Mouse (Mus musculus) left cerebral cortex, postnatal 10 days (tissue): ENCODE measurements at regions not wholly inside any gene's neighbourhood (a gene's known extent, or its start where the extent isn't known, plus 50 kb on each side); places are given as distances from the start of the nearest gene placed in this dataset.

Experiments
- DNase-seq, 2 experiments: peaks; one replicate each; pipeline ENCODE4 v3.0.0; 2021 to 2022; ENCODE audit warnings: low spot score in 2 of 2, mixed read lengths in 1 of 2; ENCODE audit errors: extremely low spot score in 1 of 2
- intact Hi-C: fragments of 180-260 bp; cut with DNase I; formaldehyde crosslinking; loops from one replicate; pipeline ENCODE4 v1.15.1; 2025

DNA sequence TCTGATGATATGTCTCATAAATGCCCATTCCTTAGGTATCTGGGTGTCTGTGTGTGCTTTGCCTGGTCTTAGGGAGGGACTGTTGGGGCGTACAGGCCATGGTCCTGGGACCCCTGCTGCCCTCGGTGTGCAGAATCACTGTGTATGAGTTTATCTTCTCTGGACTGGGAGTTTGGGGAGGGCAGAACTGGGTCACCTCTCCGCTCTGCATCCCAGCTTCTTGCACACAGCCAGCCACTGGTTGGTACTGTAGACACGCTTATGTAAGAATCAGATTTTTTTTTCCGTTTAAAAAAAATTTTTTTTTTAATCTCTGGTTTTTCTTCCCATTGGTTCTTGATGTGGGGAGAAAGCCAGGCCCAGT lies 140.8 kb upstream of the Ubr2 start:
- DNase-seq = no peak
- intact Hi-C loops = loop anchor here (5.0 kb wide), 1 partner anchor 61 kb away; no protein-coding TSS in a partner anchor

DNA sequence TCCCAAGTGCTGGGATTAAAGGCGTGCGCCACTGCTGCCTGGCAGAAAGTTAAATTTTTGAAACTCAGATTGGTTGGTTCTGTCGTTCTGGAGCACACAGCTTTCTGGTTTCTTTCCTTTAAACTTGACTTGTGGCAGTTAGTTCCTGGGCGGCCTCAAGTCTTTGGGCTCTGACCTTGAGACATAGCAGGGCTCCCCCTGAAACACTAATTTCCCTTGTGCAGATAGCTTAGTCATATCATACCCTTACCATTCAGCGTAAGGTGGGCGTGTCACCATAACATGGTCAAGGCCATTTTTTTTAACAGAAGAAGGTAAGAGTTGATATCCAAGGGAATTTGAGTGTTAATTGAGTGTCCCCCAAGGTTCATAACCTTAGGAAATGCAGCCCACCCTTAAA lies 140.3 kb upstream of the Ubr2 start:
- intact Hi-C loops = loop anchor here (5.0 kb wide), 1 partner anchor 62 kb away; no protein-coding TSS in a partner anchor
- DNase-seq = no peak

- intact Hi-C loops = loop anchor here (5.0 kb wide), 1 partner anchor 63 kb away; no protein-coding TSS in a partner anchor
- no peak for DNase-seq
Measured at GRCm38 (mm10) chr17:47149662-47150061, 139.3 kb upstream of the Ubr2 start.

GRCm38 (mm10) chr17:47149158-47149557 lies 138.8 kb upstream of the Ubr2 start:
- intact Hi-C loops = no loop called here
- no peak for DNase-seq

DNA sequence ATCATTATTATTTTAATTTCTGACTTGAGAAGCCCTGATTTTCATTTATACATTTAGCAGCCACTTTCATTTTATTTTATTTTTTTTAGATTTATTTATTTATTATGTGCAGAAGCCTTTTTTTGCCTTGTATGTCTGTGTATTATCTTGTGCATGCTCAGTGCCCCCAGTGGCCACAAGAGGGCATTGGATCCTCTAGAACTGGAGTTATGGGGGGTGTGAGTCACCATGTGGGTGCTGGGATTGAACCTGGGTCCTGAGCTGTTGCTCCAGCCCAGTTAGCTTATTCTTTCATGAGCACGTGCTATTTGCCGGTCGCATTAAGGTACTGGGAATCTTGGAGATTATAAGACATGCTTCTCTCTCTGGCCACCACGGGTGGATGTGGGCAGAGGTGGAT lies 136.3 kb upstream of the Ubr2 start:
- no peak for DNase-seq
- intact Hi-C loops = no loop called here

- no peak for DNase-seq
- intact Hi-C loops = no loop called here
Measured at GRCm38 (mm10) chr17:47145590-47145989, 135.2 kb upstream of the Ubr2 start.

GRCm38 (mm10) chr17:47144996-47145395 lies 134.6 kb upstream of the Ubr2 start:
- intact Hi-C loops = loop anchor here (5.0 kb wide), 2 partner anchors 108 to 182 kb away; no protein-coding TSS in a partner anchor
- no peak for DNase-seq

DNA sequence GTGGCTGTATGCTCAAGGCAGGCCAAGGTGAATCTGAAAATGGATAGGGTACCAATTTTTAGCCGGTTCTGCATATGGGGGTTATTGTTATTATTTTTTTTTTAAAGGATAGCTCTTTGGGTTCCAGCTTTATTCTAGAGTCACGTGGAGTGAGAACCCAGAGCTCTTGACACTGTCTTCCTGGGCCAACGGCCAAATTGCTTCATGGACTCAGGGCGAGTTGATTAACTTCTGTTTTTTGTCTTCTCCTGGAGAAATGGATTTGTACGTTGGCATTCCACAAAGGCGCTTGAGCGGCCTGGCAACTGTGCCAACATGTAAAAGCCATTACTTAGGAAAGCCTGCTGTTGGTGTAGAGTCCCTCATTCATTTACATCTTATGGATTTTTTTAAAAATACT lies 134.1 kb upstream of the Ubr2 start:
- no peak for DNase-seq
- intact Hi-C loops = loop anchor here (5.0 kb wide), 2 partner anchors 107 to 183 kb away; no protein-coding TSS in a partner anchor

DNA sequence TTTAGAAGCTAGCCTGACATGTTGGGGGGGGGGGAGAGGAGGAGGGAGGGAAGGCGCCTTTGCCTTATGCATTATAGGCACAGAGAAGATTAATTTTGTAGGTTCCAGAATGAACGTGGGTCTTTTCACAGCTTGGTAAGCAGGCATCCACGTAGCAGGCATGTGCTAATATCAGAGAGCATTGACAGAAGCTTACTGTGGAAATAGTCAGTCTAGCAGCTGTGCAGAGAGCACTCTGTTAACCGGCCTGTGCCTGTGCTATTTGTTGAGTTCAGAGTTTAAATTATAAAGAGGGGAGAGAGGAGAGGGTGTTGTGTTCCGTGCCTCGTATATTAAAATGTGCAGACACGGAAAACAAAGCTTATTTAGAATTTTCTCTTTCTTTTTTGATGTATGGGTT lies 133.5 kb upstream of the Ubr2 start:
- intact Hi-C loops = loop anchor here (5.0 kb wide), 2 partner anchors 107 to 183 kb away; no protein-coding TSS in a partner anchor
- DNase-seq = no peak

DNA sequence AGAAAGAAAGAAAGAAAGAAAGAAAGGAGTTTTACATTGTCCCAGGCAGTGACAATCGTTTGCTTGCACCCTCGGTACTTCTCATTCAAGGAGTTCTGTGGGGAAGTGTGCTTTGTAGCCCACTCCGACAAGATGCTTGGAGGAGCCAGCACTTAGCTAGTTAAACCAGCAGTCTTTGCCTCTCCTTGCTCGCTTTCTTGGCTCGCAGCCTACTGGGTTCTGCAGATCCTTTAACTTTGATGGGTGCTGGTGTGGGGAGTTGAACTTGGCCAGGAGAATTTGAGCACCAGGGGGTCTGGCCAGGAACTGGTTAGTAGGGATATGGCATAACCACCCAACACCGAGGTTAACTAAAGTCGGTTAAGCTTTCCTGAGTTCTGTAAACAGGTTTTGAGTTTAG lies 132.5 kb upstream of the Ubr2 start:
- intact Hi-C loops = loop anchor here (5.0 kb wide), 2 partner anchors 106 to 184 kb away; no protein-coding TSS in a partner anchor
- DNase-seq = peak; percentile 20 to 55

DNA sequence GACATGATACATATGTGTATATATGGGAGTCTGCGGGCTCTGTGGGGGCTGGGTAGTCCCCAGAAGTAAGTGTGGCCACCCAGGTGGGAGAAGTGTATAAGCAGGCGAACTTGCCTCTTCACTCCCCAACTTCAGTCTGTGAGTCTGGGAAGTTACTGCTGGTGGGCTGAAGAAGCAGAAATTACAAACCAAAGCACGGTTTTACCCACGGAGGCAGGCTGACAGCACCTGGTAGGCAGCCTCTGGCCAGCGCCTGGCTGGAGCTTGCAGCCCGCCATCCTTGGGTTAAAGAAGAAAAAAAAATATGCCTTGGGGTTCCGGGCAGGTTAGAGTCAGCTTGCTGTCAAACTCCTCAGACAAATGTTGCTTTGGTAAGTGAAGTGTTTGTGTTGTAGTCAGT lies 131.9 kb upstream of the Ubr2 start:
- intact Hi-C loops = loop anchor here (5.0 kb wide), 2 partner anchors 105 to 185 kb away; no protein-coding TSS in a partner anchor
- no peak for DNase-seq

GRCm38 (mm10) chr17:47141843-47142215 lies 131.5 kb upstream of the Ubr2 start:
- intact Hi-C loops = loop anchor here (5.0 kb wide), 2 partner anchors 105 to 185 kb away; no protein-coding TSS in a partner anchor
- peak; percentile 32 to 65 for DNase-seq

DNA sequence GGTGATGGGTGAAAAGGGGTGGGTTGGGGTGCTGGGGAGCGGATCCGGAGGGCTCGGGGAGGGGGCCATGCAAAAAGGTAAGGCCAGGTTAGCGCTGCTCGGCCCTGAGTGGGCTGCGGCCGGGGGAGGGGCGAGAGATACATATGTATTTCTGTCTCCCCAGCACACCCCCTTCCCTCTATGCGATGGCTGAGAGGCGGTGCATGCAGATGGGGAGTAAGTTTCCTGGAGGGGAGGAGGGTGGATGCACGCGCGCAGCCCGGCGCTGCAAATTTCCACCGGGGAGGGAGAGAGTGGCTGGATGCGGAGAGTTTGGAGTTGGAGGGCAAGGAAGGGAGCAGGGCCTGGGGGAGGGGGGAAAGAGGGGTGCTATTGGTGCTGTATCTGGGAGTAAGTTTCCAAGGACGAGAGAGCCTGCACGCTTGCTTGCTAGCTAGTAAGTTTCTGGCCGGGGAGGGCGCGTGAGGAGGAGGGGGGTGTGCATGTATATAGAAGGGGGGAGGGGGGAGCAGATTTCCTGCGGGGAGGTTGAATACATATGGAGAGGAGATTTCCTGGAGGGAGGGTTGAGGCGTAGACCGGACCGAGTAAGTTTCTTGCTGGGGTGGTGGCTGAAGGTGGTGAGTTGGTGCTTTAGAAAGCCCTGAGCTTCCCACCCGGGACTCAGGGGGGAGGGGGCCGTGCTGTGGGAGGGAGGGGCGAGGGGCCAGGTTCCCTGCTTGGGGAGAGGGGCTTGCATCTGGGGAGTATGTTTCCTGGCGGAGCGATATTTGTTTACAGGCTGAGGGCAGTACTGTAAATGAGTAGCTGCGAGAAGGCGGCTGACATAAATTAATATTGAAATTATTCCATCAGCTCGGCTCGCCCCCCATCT lies 130.8 kb upstream of the Ubr2 start:
- intact Hi-C loops = loop anchor here (5.0 kb wide), 2 partner anchors 104 to 186 kb away; no protein-coding TSS in a partner anchor
- DNase-seq = peak; percentile 69 to 79

GRCm38 (mm10) chr17:47140241-47140968 lies 130.0 kb upstream of the Ubr2 start:
- intact Hi-C loops = loop anchor here (5.0 kb wide), 2 partner anchors 103 to 187 kb away; no protein-coding TSS in a partner anchor
- DNase-seq = peak; percentile 31 to 84

- intact Hi-C loops = loop anchor here (5.0 kb wide), 2 partner anchors 102 to 188 kb away; no protein-coding TSS in a partner anchor
- DNase-seq = peak; percentile 93 to 97
Measured at GRCm38 (mm10) chr17:47139730-47140231, 129.4 kb upstream of the Ubr2 start.

DNA sequence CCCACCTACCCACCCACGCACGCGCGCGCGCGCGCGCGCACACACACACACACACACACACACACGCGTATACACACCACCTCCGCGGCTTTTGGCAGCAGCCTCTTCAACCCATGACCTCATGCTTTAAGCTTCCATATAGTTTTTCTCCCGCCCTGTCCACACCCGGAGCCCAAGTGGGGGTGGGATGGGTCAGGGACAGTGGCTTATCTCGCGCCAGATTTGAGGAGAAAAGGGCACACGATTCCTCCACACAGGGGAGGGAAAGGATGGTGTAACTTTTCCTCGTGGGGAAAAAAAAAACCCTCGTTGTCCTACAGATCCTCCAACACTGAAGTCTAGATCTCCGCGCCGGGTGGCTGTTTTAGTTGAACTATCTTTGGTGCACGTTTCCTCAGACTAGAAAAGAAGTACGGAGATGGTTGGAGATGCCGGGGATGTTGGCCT lies 128.8 kb upstream of the Ubr2 start:
- intact Hi-C loops = no loop called here
- DNase-seq = peak; percentile 29 to 71

DNA sequence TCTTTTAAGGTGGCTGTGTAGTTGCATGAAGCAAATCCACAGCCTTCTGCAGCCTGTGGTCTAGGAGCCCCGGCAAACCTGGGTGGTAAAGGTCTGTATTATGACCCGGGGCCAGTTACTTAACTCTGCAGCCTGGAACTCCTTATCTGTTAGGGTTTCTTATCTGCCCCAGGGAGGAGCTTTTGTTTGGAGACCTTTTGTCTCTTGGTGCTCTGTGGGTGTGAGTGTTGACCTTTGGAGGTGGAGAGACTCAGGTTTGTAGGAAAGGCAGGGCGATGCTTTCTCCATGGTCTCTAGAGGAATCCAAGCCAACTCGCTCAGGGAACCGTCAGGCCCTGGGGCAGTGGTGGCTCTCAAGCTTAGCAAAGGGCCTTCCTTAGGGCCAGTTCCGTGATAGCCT lies 127.8 kb upstream of the Ubr2 start:
- intact Hi-C loops = no loop called here
- no peak for DNase-seq

DNA sequence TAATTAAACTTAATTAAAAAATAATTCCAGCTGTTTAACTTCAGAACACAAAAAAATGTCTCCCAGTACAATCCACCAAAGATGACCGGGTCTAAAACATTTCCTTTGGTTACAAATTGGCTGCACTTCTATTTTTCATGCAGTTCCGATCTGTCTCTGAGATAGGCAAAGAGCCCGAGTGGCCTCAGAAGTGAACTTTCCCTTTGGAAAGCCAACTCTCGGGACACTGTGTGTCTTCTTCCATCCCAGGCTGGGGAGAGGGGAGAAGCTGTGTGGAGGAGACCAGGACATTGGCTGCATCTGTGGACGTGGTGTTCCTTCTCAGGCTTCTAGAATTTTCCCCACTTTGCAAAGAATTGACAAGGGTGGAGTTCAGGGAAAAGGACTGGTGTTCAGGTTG lies 125.0 kb upstream of the Ubr2 start:
- intact Hi-C loops = no loop called here

GRCm38 (mm10) chr17:47133785-47134184 lies 123.4 kb upstream of the Ubr2 start:
- DNase-seq = no peak
- intact Hi-C loops = no loop called here

More for the DNA sequence above, 125.0 kb upstream of the Ubr2 start:
- no peak for DNase-seq
